Mouse (Mus musculus): ENCODE measurements around the gene Defa31. TPM values are rescaled to one million over a fixed set of nuclear protein-coding genes. Genes with fewer than 3 reads are reported as not detected.
"Not testable (repeated sequence)": the region's sequence is repeated elsewhere in the genome, so short reads cannot be mapped to it uniquely, and the experiment has no call there.

Defa31 gene
- total RNA-seq (2014; rRNA removed) (not detected in 2 replicates), polyA plus RNA-seq (2015; fragmentation: Nextera tagmentation; extraction: Ambion mirVana) (not detected in 2 replicates)

GRCm38 (mm10) chr8:21191314-21191713 lies at the start of gene Defa31:
Gene Defa31, plus strand, starts transcription at chr8:21191614.
- not testable (repeated sequence) for H3K9ac ChIP-seq (replicated peaks; ENCODE audit: low read length, poor library complexity, severe bottlenecking); H3K27me3 ChIP-seq (ENCODE audit: insufficient read depth, low read length); H3K4me1 ChIP-seq (ENCODE audit: insufficient read depth, low read length); H3K27ac ChIP-seq (ENCODE audit: low read depth, low read length); H3K4me2 ChIP-seq (ENCODE audit: low read depth, low read length, poor library complexity, severe bottlenecking); H3K36me3 ChIP-seq (ENCODE audit: insufficient read depth, low read length); H3K4me3 ChIP-seq (ENCODE audit: low read depth, low read length); H3K9me3 ChIP-seq (ENCODE audit: low read length); ATAC-seq (ENCODE audit: low FRiP score); DNase-seq (ENCODE audit: low spot score)
- no CpG with 5 or more reads among the region's 1 CpGs for WGBS

- not testable (repeated sequence) for ATAC-seq (ENCODE audit: low FRiP score); H3K27me3 ChIP-seq (ENCODE audit: insufficient read depth, low read length); H3K36me3 ChIP-seq (ENCODE audit: insufficient read depth, low read length); H3K27ac ChIP-seq (ENCODE audit: low read depth, low read length); H3K9me3 ChIP-seq (ENCODE audit: low read length); H3K4me3 ChIP-seq (ENCODE audit: low read depth, low read length); H3K4me1 ChIP-seq (ENCODE audit: insufficient read depth, low read length); H3K9ac ChIP-seq (replicated peaks; ENCODE audit: low read length, poor library complexity, severe bottlenecking); H3K4me2 ChIP-seq (ENCODE audit: low read depth, low read length, poor library complexity, severe bottlenecking); DNase-seq (ENCODE audit: low spot score)
- WGBS: no CpG with 5 or more reads among the region's 1 CpGs
Observed at GRCm38 (mm10) chr8:21161977-21162376, 29.4 kb upstream of the Defa31 start, which contains the start of gene Defa22. Gene Defa22, plus strand, starts transcription at chr8:21162277.

- DNase-seq (ENCODE audit: low spot score); H3K27ac ChIP-seq (ENCODE audit: low read depth, low read length); H3K9me3 ChIP-seq (ENCODE audit: low read length); H3K4me2 ChIP-seq (ENCODE audit: low read depth, low read length, poor library complexity, severe bottlenecking); H3K4me3 ChIP-seq (ENCODE audit: low read depth, low read length); ATAC-seq (ENCODE audit: low FRiP score); H3K9ac ChIP-seq (replicated peaks; ENCODE audit: low read length, poor library complexity, severe bottlenecking); H3K4me1 ChIP-seq (ENCODE audit: insufficient read depth, low read length); H3K36me3 ChIP-seq (ENCODE audit: insufficient read depth, low read length); H3K27me3 ChIP-seq (ENCODE audit: insufficient read depth, low read length): not testable (repeated sequence)
- no CpG with 5 or more reads among the region's 1 CpGs for WGBS
Observed at GRCm38 (mm10) chr8:21201261-21201660, 9.8 kb downstream of the Defa31 start, which contains the start of gene Gm15293. Gene Gm15293, plus strand, starts transcription at chr8:21201561.

Other genes starting within 250 kb of the Defa31 start
- gene AY761185, start 246.9 kb upstream of the Defa31 start, total RNA-seq (2014; rRNA removed): not detected in 2 replicates
- not detected in 2 replicates for gene AY761185, start 246.9 kb upstream of the Defa31 start, polyA plus RNA-seq (2015; fragmentation: Nextera tagmentation; extraction: Ambion mirVana)
- gene Defa21, start 166.1 kb upstream of the Defa31 start, total RNA-seq (2014; rRNA removed): not detected in 2 replicates
- not detected in 2 replicates for gene Defa21, start 166.1 kb upstream of the Defa31 start, polyA plus RNA-seq (2015; fragmentation: Nextera tagmentation; extraction: Ambion mirVana)
- not detected in 2 replicates for gene Defa23, start 136.6 kb upstream of the Defa31 start, total RNA-seq (2014; rRNA removed)
- not detected in 2 replicates for gene Defa23, start 136.6 kb upstream of the Defa31 start, polyA plus RNA-seq (2015; fragmentation: Nextera tagmentation; extraction: Ambion mirVana)
- not detected in 2 replicates for gene Defa35, start 126.6 kb upstream of the Defa31 start, total RNA-seq (2014; rRNA removed)
- gene Defa35, start 126.6 kb upstream of the Defa31 start, polyA plus RNA-seq (2015; fragmentation: Nextera tagmentation; extraction: Ambion mirVana): not detected in 2 replicates
- gene Defa25, start 107.2 kb upstream of the Defa31 start, total RNA-seq (2014; rRNA removed): not detected in 2 replicates
- not detected in 2 replicates for gene Defa25, start 107.2 kb upstream of the Defa31 start, polyA plus RNA-seq (2015; fragmentation: Nextera tagmentation; extraction: Ambion mirVana)
- not detected in 2 replicates for gene Gm14851, start 95.6 kb upstream of the Defa31 start, total RNA-seq (2014; rRNA removed)
- not detected in 2 replicates for gene Gm14851, start 95.6 kb upstream of the Defa31 start, polyA plus RNA-seq (2015; fragmentation: Nextera tagmentation; extraction: Ambion mirVana)
- not detected in 2 replicates for gene Defa30, start 57.0 kb upstream of the Defa31 start, total RNA-seq (2014; rRNA removed)
- not detected in 2 replicates for gene Defa30, start 57.0 kb upstream of the Defa31 start, polyA plus RNA-seq (2015; fragmentation: Nextera tagmentation; extraction: Ambion mirVana)
- not detected in 2 replicates for gene Defa22, start 29.3 kb upstream of the Defa31 start, total RNA-seq (2014; rRNA removed)
- not detected in 2 replicates for gene Defa22, start 29.3 kb upstream of the Defa31 start, polyA plus RNA-seq (2015; fragmentation: Nextera tagmentation; extraction: Ambion mirVana)
- not detected in 2 replicates for gene Gm15293, start 9.9 kb downstream of the Defa31 start, total RNA-seq (2014; rRNA removed)
- gene Gm15293, start 9.9 kb downstream of the Defa31 start, polyA plus RNA-seq (2015; fragmentation: Nextera tagmentation; extraction: Ambion mirVana): not detected in 2 replicates
- not detected in 2 replicates for gene Gm15292, start 58.1 kb downstream of the Defa31 start, total RNA-seq (2014; rRNA removed)
- gene Gm15292, start 58.1 kb downstream of the Defa31 start, polyA plus RNA-seq (2015; fragmentation: Nextera tagmentation; extraction: Ambion mirVana): not detected in 2 replicates
- not detected in 2 replicates for gene Defa27, start 123.9 kb downstream of the Defa31 start, total RNA-seq (2014; rRNA removed)
- gene Defa27, start 123.9 kb downstream of the Defa31 start, polyA plus RNA-seq (2015; fragmentation: Nextera tagmentation; extraction: Ambion mirVana): not detected in 2 replicates
- not detected in 2 replicates for gene Defa29, start 135.4 kb downstream of the Defa31 start, total RNA-seq (2014; rRNA removed)
- not detected in 2 replicates for gene Defa29, start 135.4 kb downstream of the Defa31 start, polyA plus RNA-seq (2015; fragmentation: Nextera tagmentation; extraction: Ambion mirVana)
- gene Defa2, start 186.9 kb downstream of the Defa31 start, total RNA-seq (2014; rRNA removed): not detected in 2 replicates
- not detected in 2 replicates for gene Defa2, start 186.9 kb downstream of the Defa31 start, polyA plus RNA-seq (2015; fragmentation: Nextera tagmentation; extraction: Ambion mirVana)
- not detected in 2 replicates for gene Defa33, start 200.2 kb downstream of the Defa31 start, total RNA-seq (2014; rRNA removed)
- not detected in 2 replicates for gene Defa33, start 200.2 kb downstream of the Defa31 start, polyA plus RNA-seq (2015; fragmentation: Nextera tagmentation; extraction: Ambion mirVana)
- not detected in 2 replicates for gene Defa36, start 235.8 kb downstream of the Defa31 start, total RNA-seq (2014; rRNA removed)
- gene Defa36, start 235.8 kb downstream of the Defa31 start, polyA plus RNA-seq (2015; fragmentation: Nextera tagmentation; extraction: Ambion mirVana): not detected in 2 replicates

Measured in midbrain, postnatal 0 days (tissue).